14 mouse cellular contexts compared by ENCODE assay signal in genomic region chr7:132232937-132233336, GRCm38 (mm10).
DNase-seq lines count a peak whose midpoint lies in the region; ATAC-seq lines count a peak whose summit lies in the region.
"Had no signal": no experiment of that assay in that cellular context is flagged by ENCODE, and none has a peak within 500 bp of the region (broad histone marks: within the 10 kb centered on the region; RNA-seq: fewer than 3 reads in every experiment).

No protein-coding gene starts in this region.

- H3K9ac ChIP-seq in kidney, embryonic 16.5 days (replicated peaks; ENCODE audit: low read length) = no peak overlapping the region
- H3K9ac ChIP-seq: embryonic facial prominence, embryonic 13.5 days; forebrain, embryonic 12.5 days; liver, embryonic 14.5 days had no signal

- 13% methylated on average over 2 of the region's 2 CpGs for WGBS in kidney, embryonic 16.5 days

- H3K4me1 ChIP-seq in kidney, embryonic 16.5 days (ENCODE audit: insufficient read depth, low read length) = peaks cover 13% of the 10 kb centered on the region; the same call in 1 of the 2 replicates

- H3K27ac ChIP-seq in kidney, embryonic 16.5 days (ENCODE audit: low read length) = no peak overlapping the region
- H3K27ac ChIP-seq: forebrain, embryonic 12.5 days; liver, embryonic 14.5 days had no signal

- no peaks in the 10 kb centered on the region for H3K36me3 ChIP-seq in kidney, embryonic 16.5 days (ENCODE audit: insufficient read depth, low read length)

- H3K4me3 ChIP-seq in kidney, embryonic 16.5 days (ENCODE audit: low read length) = no peak overlapping the region
- H3K4me3 ChIP-seq: embryonic facial prominence, embryonic 13.5 days; forebrain, embryonic 12.5 days had no signal

- H3K27me3 ChIP-seq in kidney, embryonic 16.5 days (ENCODE audit: insufficient read depth, low read length) = no peaks in the 10 kb centered on the region
- H3K27me3 ChIP-seq: embryonic facial prominence, embryonic 13.5 days; forebrain, embryonic 12.5 days had no signal

- peak; percentile 48 for DNase-seq in kidney, adult 18-20 months
- DNase-seq in adrenal gland, adult 18-20 months (ENCODE audit: low spot score in 2 of 2) = peak; percentile 24 to 47
- peak; percentile 52 for DNase-seq in adrenal gland, postnatal 25 days
- DNase-seq in kidney, postnatal 14 days = peak; percentile 67
- no peak for DNase-seq in layer of hippocampus, adult 9-10 months (ENCODE audit: low spot score)
- DNase-seq in yolk sac, embryonic 10.5 days (ENCODE audit: low spot score) = no peak
- DNase-seq: cerebellum, adult 9-11 months; heart, postnatal 36 days; left cerebral cortex, postnatal 4 days; thymus, adult 18-20 months had no signal

- no peak overlapping the region for H3K4me2 ChIP-seq in kidney, embryonic 16.5 days (replicated peaks; ENCODE audit: low read depth, low read length)
- H3K4me2 ChIP-seq: embryonic facial prominence, embryonic 13.5 days; forebrain, embryonic 12.5 days had no signal

- no peak for ATAC-seq in kidney, embryonic 16.5 days (ENCODE audit: low FRiP score, low TSS enrichment)

- no peaks in the 10 kb centered on the region for H3K9me3 ChIP-seq in kidney, embryonic 16.5 days (ENCODE audit: low read length)
- H3K9me3 ChIP-seq: embryonic facial prominence, embryonic 13.5 days; forebrain, embryonic 12.5 days had no signal

Comparison
In these comparisons a context has a peak if more than half of its experiments do, and no peak if none do; other contexts are left out.
1. DNase-seq: peak in kidney, adult 18-20 months (single experiment), adrenal gland, adult 18-20 months (2 of 2), adrenal gland, postnatal 25 days (single experiment) and kidney, postnatal 14 days (single experiment); none in layer of hippocampus, adult 9-10 months (single experiment) and yolk sac, embryonic 10.5 days (single experiment).